Mouse (Mus musculus): ENCODE results near the gene Sox12. TPM values are rescaled to one million over a fixed set of nuclear protein-coding genes. Genes with fewer than 3 reads are reported as not detected.

Sox12 gene
- polyA plus RNA-seq, 1 experiment from 2014 or later, result 21.9 TPM

DNA sequence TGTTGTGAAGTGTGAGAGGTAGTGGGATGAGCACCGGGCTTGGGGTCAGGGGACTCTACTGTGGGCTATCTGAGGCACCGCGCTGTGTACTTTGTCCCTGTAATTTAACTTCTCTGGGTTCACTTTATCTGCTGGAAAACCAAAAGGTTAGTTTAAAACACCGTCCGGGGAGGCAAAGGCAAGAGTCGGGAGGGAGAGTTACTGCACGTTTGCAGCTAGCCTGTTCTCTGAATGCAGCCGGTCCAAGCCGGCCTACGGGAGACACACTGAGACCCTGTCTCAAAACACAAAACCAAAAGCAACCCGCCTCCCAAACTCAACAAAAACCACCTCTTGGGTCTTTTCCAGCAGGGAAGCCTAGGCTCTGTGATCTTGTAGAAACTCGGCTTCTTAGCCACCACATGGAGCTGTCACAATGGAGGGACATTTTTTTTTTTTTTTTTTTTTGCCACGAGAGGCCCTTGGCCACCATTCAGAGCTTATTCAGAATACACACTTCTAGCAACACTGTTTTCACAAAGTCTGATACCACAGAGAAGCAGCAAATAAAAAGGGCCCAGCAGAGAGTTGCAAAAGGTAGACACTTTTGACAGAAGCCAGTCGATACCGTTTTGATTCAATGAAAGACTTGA is 14.8 kb upstream of the Sox12 start:
- peaks cover 37% of the 10 kb centered on the region for H3K4me1 ChIP-seq (ENCODE audit: control insufficient read depth, insufficient read depth, low read length)

DNA sequence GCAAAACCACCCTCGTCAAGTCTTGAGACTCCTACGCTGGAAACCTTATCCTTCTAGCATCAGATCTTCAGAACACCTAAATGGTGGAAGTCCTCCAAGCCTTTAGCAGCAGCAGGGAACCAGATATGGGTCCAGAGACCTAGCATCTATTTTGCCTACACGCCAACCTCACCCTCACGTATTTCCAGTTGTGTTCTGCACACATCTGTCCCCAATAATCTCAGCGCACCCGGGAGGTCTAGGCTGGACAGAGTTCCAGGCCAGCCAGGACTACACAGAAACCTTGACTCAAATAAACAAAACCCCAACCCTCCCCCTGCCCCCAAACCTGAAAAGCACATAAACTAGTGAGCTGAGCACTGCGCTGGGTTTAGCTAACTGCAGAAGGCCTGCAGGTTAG is 13.6 kb upstream of the Sox12 start:
- ATAC-seq (ENCODE audit: low FRiP score, low TSS enrichment), result no peak
- no peak for DNase-seq
- WGBS, result 6% methylated on average over 7 of the region's 7 CpGs

More for the DNA sequence above, 14.8 kb upstream of the Sox12 start:
- Histone ChIP-seq H3K27me3 (ENCODE audit: control insufficient read depth, insufficient read depth, low read length) (no peaks in the 10 kb centered on the region), H3K9ac (replicated peaks; ENCODE audit: low read length) (peak overlapping the region; percentile 98), H3K4me2 (ENCODE audit: low read length) (peak overlapping the region; percentile 79), H3K4me3 (replicated peaks; ENCODE audit: low read depth, low read length) (peak overlapping the region; percentile 88), H3K9me3 (ENCODE audit: control insufficient read depth, low read length) (0 out of 2 replicates have a peak, but pooled peaks cover 5% of the 10 kb centered on the region), H3K27ac (replicated peaks; ENCODE audit: low read depth, low read length) (peak overlapping the region; percentile 63), H3K36me3 (ENCODE audit: control insufficient read depth, insufficient read depth, low read length) (no peaks in the 10 kb centered on the region)
- ATAC-seq (ENCODE audit: low FRiP score, low TSS enrichment) (no peak), DNase-seq (peak; percentile 64)
- WGBS, result under 1% methylated on average over 15 of the region's 15 CpGs

DNA sequence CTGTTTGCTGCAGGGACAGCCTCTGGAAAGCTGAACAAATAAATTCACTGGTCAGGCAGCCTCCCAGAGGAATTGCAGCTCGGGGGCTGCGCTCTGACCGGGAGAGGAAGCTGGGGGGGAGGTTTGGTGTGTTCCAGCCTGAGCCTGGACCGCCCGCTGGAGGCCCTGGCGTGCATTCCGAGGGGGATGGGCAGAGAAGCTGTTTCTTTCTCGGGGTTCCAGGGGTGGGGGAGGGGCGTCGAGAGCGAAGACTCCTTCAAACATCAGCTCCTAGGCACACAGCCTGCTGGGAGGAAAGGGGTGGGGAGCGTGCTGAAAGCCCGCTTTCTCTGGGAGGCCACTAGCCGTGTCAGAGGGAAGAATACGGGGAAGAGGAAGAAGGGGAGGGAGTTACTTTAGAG is 13.1 kb upstream of the Sox12 start:
- DNase-seq (peak; percentile 94), ATAC-seq (ENCODE audit: low FRiP score, low TSS enrichment) (peak; percentile 61)
- peaks cover 40% of the 10 kb centered on the region for H3K4me1 ChIP-seq (ENCODE audit: control insufficient read depth, insufficient read depth, low read length)
- H3K4me3 ChIP-seq (replicated peaks; ENCODE audit: low read depth, low read length), result peak overlapping the region; percentile 88
- H3K27me3 ChIP-seq (ENCODE audit: control insufficient read depth, insufficient read depth, low read length), result no peaks in the 10 kb centered on the region
- under 1% methylated on average over 15 of the region's 15 CpGs for WGBS
- H3K9me3 ChIP-seq (ENCODE audit: control insufficient read depth, low read length), result 0 out of 2 replicates have a peak, but pooled peaks cover under 1% of the 10 kb centered on the region
- peak overlapping the region; percentile 79 for H3K4me2 ChIP-seq (ENCODE audit: low read length)
- peak overlapping the region; percentile 46 for H3K9ac ChIP-seq (replicated peaks; ENCODE audit: low read length)
- H3K36me3 ChIP-seq (ENCODE audit: control insufficient read depth, insufficient read depth, low read length), result no peaks in the 10 kb centered on the region
- peak overlapping the region; percentile 93 for H3K27ac ChIP-seq (replicated peaks; ENCODE audit: low read depth, low read length)

More for the DNA sequence above, 13.6 kb upstream of the Sox12 start:
- H3K4me1 ChIP-seq (ENCODE audit: control insufficient read depth, insufficient read depth, low read length), result peaks cover 38% of the 10 kb centered on the region
- H3K9me3 ChIP-seq (ENCODE audit: control insufficient read depth, low read length), result 0 out of 2 replicates have a peak, but pooled peaks cover 5% of the 10 kb centered on the region
- H3K36me3 ChIP-seq (ENCODE audit: control insufficient read depth, insufficient read depth, low read length), result no peaks in the 10 kb centered on the region
- H3K9ac ChIP-seq (replicated peaks; ENCODE audit: low read length), result peak overlapping the region; percentile 46; the same call in 1 of the 2 replicates
- peak overlapping the region; percentile 79 for H3K4me2 ChIP-seq (ENCODE audit: low read length)
- H3K27ac ChIP-seq (replicated peaks; ENCODE audit: low read depth, low read length), result peak overlapping the region; percentile 93
- H3K27me3 ChIP-seq (ENCODE audit: control insufficient read depth, insufficient read depth, low read length), result no peaks in the 10 kb centered on the region
- peak overlapping the region; percentile 88 for H3K4me3 ChIP-seq (replicated peaks; ENCODE audit: low read depth, low read length)

DNA sequence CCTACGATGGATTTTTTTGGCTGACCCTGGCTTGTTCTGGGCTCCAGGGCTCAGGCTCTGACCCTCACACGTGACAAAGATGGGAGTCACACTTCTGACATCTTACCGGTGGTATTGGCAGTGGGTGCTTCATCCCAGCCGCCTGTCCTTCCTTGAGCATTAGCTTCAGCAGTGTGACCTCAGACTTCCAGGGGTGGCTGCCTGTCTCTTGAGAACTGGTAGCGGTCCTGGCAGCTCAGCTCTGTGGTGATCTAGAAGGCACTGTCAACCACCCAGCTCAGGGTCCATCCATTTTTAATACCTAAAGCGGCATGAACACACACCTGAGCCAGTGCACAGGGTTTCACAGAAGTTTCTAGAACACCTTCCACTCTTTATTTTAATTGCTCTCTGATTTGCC is 11.9 kb upstream of the Sox12 start:
- H3K36me3 ChIP-seq (ENCODE audit: control insufficient read depth, insufficient read depth, low read length), result no peaks in the 10 kb centered on the region
- H3K9me3 ChIP-seq (ENCODE audit: control insufficient read depth, low read length), result no peaks in the 10 kb centered on the region
- ATAC-seq (ENCODE audit: low FRiP score, low TSS enrichment), result no peak
- H3K27ac ChIP-seq (replicated peaks; ENCODE audit: low read depth, low read length), result peak overlapping the region; percentile 93; the same call in 1 of the 2 replicates
- peaks cover 44% of the 10 kb centered on the region for H3K4me1 ChIP-seq (ENCODE audit: control insufficient read depth, insufficient read depth, low read length)
- H3K4me2 ChIP-seq (ENCODE audit: low read length), result no peak overlapping the region
- H3K9ac ChIP-seq (replicated peaks; ENCODE audit: low read length), result no peak overlapping the region
- DNase-seq, result no peak
- H3K4me3 ChIP-seq (replicated peaks; ENCODE audit: low read depth, low read length), result no peak overlapping the region
- H3K27me3 ChIP-seq (ENCODE audit: control insufficient read depth, insufficient read depth, low read length), result no peaks in the 10 kb centered on the region
- 80% methylated on average over 6 of the region's 6 CpGs for WGBS

DNA sequence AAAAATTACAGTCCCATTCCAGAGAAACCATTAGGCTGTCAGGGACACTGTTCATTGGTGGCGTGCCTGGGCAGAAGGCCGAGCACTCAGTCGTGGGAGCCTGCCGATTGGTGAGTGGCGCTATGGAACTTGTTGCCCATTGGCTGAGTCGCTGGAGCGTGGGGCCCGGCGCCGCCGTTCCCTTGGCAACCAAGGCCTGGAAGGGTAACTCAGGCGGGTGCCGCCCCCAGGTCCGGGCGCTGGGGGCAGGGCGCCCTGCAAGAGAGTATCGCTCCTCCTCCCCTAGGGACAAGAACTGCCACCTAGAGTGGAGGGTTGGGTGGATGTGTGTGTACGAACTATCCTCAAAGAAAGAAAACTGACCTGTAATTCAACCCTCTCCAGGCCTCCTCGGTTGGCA is 8.3 kb upstream of the Sox12 start:
- H3K4me3 ChIP-seq (replicated peaks; ENCODE audit: low read depth, low read length), result peak overlapping the region; percentile 26
- no peaks in the 10 kb centered on the region for H3K36me3 ChIP-seq (ENCODE audit: control insufficient read depth, insufficient read depth, low read length)
- 0 out of 2 replicates have a peak overlapping the region, but pooled peaks have one; percentile 26 for H3K9ac ChIP-seq (replicated peaks; ENCODE audit: low read length)
- peak overlapping the region; percentile 66 for H3K4me2 ChIP-seq (ENCODE audit: low read length)
- H3K27me3 ChIP-seq (ENCODE audit: control insufficient read depth, insufficient read depth, low read length), result no peaks in the 10 kb centered on the region
- peak; percentile 94 for ATAC-seq (ENCODE audit: low FRiP score, low TSS enrichment)
- peak; percentile 96 for DNase-seq
- under 1% methylated on average over 19 of the region's 19 CpGs for WGBS
- no peaks in the 10 kb centered on the region for H3K9me3 ChIP-seq (ENCODE audit: control insufficient read depth, low read length)
- peaks cover 25% of the 10 kb centered on the region for H3K4me1 ChIP-seq (ENCODE audit: control insufficient read depth, insufficient read depth, low read length)
- H3K27ac ChIP-seq (replicated peaks; ENCODE audit: low read depth, low read length), result peak overlapping the region; percentile 66

DNA sequence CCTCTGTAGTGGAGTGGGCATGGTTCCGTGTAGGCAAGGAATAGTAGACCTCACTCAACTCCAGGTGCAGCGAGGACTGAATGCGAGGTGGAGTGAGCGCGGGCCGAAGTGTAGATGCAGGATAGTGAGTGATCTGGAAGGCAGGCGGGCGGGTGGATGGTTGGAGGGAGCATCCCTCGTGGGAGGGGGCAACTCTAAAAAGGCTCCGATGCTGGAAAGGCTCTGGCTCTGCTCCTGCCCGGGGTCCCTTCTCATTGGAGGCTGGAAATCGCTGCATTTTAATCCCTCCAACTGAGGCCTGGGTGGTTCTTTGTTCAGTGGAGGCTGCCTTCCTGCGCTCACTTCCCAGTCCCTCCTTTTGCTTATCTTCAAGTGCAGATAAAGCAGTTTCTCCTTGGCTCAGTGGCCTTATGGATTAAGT is 1.3 kb upstream of the Sox12 start:
- Histone ChIP-seq H3K4me2 (ENCODE audit: low read length) (peak overlapping the region; percentile 69), H3K4me1 (ENCODE audit: control insufficient read depth, insufficient read depth, low read length) (peaks cover 29% of the 10 kb centered on the region), H3K27me3 (ENCODE audit: control insufficient read depth, insufficient read depth, low read length) (no peaks in the 10 kb centered on the region), H3K4me3 (replicated peaks; ENCODE audit: low read depth, low read length) (peak overlapping the region; percentile 91), H3K9ac (replicated peaks; ENCODE audit: low read length) (peak overlapping the region; percentile 98), H3K36me3 (ENCODE audit: control insufficient read depth, insufficient read depth, low read length) (peaks cover 3% of the 10 kb centered on the region; the same call in 1 of the 2 replicates), H3K9me3 (ENCODE audit: control insufficient read depth, low read length) (no peaks in the 10 kb centered on the region), H3K27ac (replicated peaks; ENCODE audit: low read depth, low read length) (peak overlapping the region; percentile 100)
- DNase-seq (peak; percentile 80), ATAC-seq (ENCODE audit: low FRiP score, low TSS enrichment) (0 out of 2 replicates have a peak, but pooled peaks have one; percentile 3)
- WGBS, result under 1% methylated on average over 13 of the region's 13 CpGs

DNA sequence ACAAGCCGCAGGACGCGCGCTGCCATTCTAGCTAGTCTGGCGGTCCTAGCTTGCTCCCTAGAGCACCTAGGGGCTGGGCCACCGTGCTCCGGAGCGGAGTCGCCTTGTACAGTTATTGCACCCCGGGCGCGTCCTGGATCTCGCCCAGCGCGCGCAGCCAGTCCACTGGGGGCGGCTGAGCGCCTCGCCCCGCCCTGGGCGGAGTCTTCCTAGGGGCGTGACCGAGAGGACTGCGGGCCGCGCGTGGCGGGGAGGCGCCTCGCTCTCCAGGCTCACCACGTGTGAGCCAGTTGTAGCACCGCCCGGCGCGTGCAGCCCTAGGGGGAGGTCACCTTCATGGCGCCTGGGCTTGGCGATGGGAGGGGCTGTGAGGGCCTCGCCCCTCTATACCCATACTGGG is 828 bp upstream of the Sox12 start:
- WGBS, result under 1% methylated on average over 38 of the region's 38 CpGs
- Histone ChIP-seq H3K4me2 (ENCODE audit: low read length) (peak overlapping the region; percentile 69), H3K4me1 (ENCODE audit: control insufficient read depth, insufficient read depth, low read length) (peaks cover 33% of the 10 kb centered on the region), H3K9ac (replicated peaks; ENCODE audit: low read length) (peak overlapping the region; percentile 98), H3K27ac (replicated peaks; ENCODE audit: low read depth, low read length) (peak overlapping the region; percentile 100), H3K27me3 (ENCODE audit: control insufficient read depth, insufficient read depth, low read length) (no peaks in the 10 kb centered on the region), H3K36me3 (ENCODE audit: control insufficient read depth, insufficient read depth, low read length) (peaks cover 4% of the 10 kb centered on the region; the same call in 1 of the 2 replicates), H3K9me3 (ENCODE audit: control insufficient read depth, low read length) (no peaks in the 10 kb centered on the region), H3K4me3 (replicated peaks; ENCODE audit: low read depth, low read length) (peak overlapping the region; percentile 91)
- ATAC-seq (ENCODE audit: low FRiP score, low TSS enrichment) (peak; percentile 75), DNase-seq (peak; percentile 96)

DNA sequence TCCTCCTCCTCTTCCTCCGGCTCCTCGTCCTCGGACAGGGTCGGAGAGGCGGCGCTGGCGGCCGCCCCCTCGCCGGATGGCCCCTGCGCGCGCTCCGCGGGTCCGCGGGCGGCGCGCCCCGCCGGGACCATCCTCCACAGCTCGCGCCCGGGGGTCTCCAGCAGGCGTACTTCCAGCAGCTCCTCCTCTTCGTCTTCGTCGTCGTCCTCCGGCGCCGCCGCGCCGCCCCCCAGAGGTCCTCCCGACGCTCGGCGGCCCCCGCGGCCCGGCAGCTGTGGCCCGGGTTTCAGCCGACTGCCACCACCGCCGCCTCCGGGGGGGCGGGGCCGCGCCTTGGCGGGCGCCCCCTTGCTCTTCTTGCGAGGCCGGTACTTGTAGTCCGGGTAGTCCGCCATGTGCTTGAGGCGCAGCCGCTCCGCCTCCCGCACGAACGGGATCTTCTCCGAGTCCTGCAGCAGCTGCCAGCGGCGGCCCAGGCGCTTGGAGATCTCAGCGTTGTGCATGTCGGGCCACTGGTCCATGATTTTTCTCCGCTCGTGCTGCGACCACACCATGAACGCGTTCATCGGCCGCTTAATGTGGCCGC is 766 bp downstream of the Sox12 start:
- peak; percentile 21 for ATAC-seq (ENCODE audit: low FRiP score, low TSS enrichment)
- H3K4me1 ChIP-seq (ENCODE audit: control insufficient read depth, insufficient read depth, low read length), result peaks cover 39% of the 10 kb centered on the region
- under 1% methylated on average over 75 of the region's 77 CpGs for WGBS

More for the DNA sequence above, 766 bp downstream of the Sox12 start:
- H3K36me3 ChIP-seq (ENCODE audit: control insufficient read depth, insufficient read depth, low read length), result peaks cover 10% of the 10 kb centered on the region; the same call in 1 of the 2 replicates
- peak; percentile 86 for DNase-seq
- H3K9ac ChIP-seq (replicated peaks; ENCODE audit: low read length), result peak overlapping the region; percentile 98
- peak overlapping the region; percentile 91 for H3K4me3 ChIP-seq (replicated peaks; ENCODE audit: low read depth, low read length)
- H3K9me3 ChIP-seq (ENCODE audit: control insufficient read depth, low read length), result no peaks in the 10 kb centered on the region
- no peaks in the 10 kb centered on the region for H3K27me3 ChIP-seq (ENCODE audit: control insufficient read depth, insufficient read depth, low read length)
- H3K4me2 ChIP-seq (ENCODE audit: low read length), result peak overlapping the region; percentile 69
- peak overlapping the region; percentile 100 for H3K27ac ChIP-seq (replicated peaks; ENCODE audit: low read depth, low read length)

Measured in midbrain, embryonic 14.5 days (tissue).